Mouse (Mus musculus): ENCODE measurements around the gene Cd79a.

- TF ChIP-seq CTCF (IDR thresholded peaks at IDR 0.05; ENCODE audit: low read depth, low read length) (no peak), GATA1 (IDR thresholded peaks at IDR 0.05; ENCODE audit: borderline replicate concordance, low read length) (no peak)
Measured at GRCm38 (mm10) chr7:24918763-24919323, 21.7 kb downstream of the Cd79a start.
